Mouse (Mus musculus) kidney, embryonic 14.5 days (tissue): ENCODE results near the gene Slc29a3. TPM values are rescaled to one million over a fixed set of nuclear protein-coding genes. Genes with fewer than 3 reads are reported as not detected.

Source experiments
- ATAC-seq: fragments of 200-750 bp; cut with Nextera tagmentation; 2 replicates; pipeline ENCODE4 v1.8.0; 2017; ENCODE audit warnings: moderate number of reproducible peaks, mild to moderate bottlenecking, moderate TSS enrichment, moderate library complexity; ENCODE audit not compliant: low FRiP score, low TSS enrichment
- H3K27ac ChIP-seq: fragments of 300-500 bp; sonication (generic); 2 replicates; pipeline ENCODE4 v1.5.1; 2014; ENCODE audit warnings: low read depth, mild to moderate bottlenecking, low read length, moderate library complexity, mixed read lengths
- H3K27me3 ChIP-seq: fragments of 300-500 bp; sonication (generic); 2 replicates; pipeline ENCODE4 v1.6.1; 2014; ENCODE audit warnings: mild to moderate bottlenecking, low read length; ENCODE audit not compliant: control insufficient read depth, insufficient read depth
- H3K36me3 ChIP-seq: fragments of 300-500 bp; sonication (generic); 2 replicates; pipeline ENCODE4 v1.6.1; 2014; ENCODE audit warnings: low read length, mixed read lengths; ENCODE audit not compliant: control insufficient read depth, insufficient read depth
- H3K4me1 ChIP-seq: fragments of 300-500 bp; sonication (generic); 2 replicates; pipeline ENCODE4 v1.6.1; 2014; ENCODE audit warnings: low read length, mixed read lengths; ENCODE audit not compliant: control insufficient read depth, insufficient read depth
- H3K4me2 ChIP-seq: fragments of 300-500 bp; sonication (generic); replicated peaks from 2 replicates; pipeline ENCODE4 v1.6.1; 2014; ENCODE audit warnings: low read depth, mild to moderate bottlenecking, low read length
- H3K4me3 ChIP-seq: fragments of 300-500 bp; sonication (generic); 2 replicates; pipeline ENCODE4 v1.5.1; 2014; ENCODE audit warnings: mild to moderate bottlenecking, low read length
- H3K9ac ChIP-seq: fragments of 300-500 bp; sonication (generic); 2 replicates; pipeline ENCODE4 v1.6.1; 2014; ENCODE audit warnings: low read depth, mild to moderate bottlenecking, low read length, moderate library complexity
- H3K9me3 ChIP-seq: fragments of 300-500 bp; sonication (generic); 2 replicates; pipeline ENCODE4 v1.6.1; 2016; ENCODE audit warnings: low read length; ENCODE audit not compliant: control insufficient read depth
- WGBS: fragments of 180-500 bp; shearing (Covaris S2); extraction: QIAGEN DNeasy Blood & Tissue Kit; methylation state at CpG from one replicate; pipeline ENCODE4 v1.1.7; 2014; 5-methylcytosine and 5-hydroxymethylcytosine counted together
- polyA plus RNA-seq: library from polyadenylated mRNA; unstranded; fragments of >200 nt; fragmentation: Nextera tagmentation; extraction: Ambion mirVana; gene quantifications from 2 replicates; pipeline ENCODE4 v1.2.1, GENCODE M21; 2014

The Slc29a3 gene
- polyA plus RNA-seq, 1 experiment from 2014 or later = 10.8 TPM

DNA sequence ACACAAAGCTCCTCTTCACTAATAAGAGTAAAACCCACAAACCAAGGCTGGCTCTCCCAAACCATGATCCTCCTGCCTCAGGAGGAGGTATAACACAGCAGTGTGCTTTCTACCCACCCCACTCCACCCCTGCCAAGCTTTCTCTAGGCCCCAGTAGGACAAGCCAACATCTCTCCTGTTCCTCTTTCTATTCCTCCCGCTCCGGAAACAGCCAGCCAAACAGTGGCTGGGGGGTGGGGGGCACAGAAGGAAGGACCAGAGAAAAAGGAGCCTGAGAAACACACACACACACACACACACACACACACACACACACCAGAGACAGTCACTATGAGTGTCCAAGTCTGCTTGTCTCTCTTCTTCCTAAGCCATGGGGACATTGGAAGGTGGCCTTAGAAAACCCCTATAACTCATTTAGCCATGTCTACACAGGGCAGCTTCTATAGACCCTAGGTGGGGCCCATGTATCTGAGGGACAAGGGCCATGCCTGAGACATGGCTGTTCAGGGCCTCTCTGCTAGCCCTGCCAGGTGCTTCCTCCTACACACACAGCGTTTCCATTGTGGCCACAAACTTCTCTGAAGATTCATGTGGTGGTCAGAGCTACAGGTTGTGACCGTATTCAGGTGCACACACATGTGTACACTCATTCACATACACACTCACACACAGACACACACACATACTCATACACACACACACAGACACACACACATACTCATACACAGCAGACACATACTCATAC lies 12.8 kb downstream of the Slc29a3 start:
- Histone ChIP-seq H3K4me1 (peaks cover 14% of the 10 kb centered on the region; the same call in 1 of the 2 replicates), H3K27ac (no peak overlapping the region), H3K36me3 (no peaks in the 10 kb centered on the region; the same call in 1 of the 2 replicates), H3K27me3 (no peaks in the 10 kb centered on the region), H3K4me3 (no peak overlapping the region), H3K9ac (no peak overlapping the region), H3K4me2 (no peak overlapping the region), H3K9me3 (no peaks in the 10 kb centered on the region)
- no peak for ATAC-seq
- WGBS = 89% methylated on average over 4 of the region's 4 CpGs

DNA sequence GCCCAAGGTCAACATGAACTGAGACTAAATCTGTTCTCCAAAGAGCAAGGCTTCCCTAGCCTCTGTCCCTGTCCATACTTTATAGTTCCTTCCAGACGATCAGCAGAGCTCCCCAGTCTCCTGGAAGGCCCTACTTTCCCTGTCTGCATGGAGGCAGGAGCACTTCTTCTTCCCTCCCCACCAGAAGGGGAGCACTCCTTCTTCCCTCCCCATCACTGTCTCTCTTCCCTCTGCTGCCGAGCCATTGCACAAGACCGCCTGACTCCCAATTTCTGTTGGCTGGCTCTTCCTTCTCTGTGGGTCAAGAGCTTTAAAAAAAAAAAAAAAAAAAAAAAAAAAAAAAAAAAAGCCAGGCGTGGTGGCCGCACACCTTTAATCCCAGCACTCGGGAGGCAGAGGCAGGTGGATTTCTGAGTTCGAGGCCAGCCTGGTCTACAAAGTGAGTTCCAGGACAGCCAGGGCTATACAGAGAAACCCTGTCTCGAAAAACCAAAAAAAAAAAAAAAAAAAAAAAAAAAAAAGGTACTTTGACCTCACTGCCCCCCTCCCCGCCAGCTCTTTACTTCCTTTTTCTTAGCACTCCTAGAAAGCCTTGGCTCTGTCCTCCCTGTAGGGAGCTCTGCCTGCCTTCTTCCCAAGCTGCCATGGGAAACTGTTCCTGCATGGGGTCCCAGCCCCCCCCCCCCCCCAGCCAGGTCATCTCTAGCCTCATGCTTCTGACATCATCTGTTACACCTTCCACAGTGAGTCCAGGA lies 14.5 kb downstream of the Slc29a3 start:
- Histone ChIP-seq H3K27ac (no peak overlapping the region), H3K9me3 (no peaks in the 10 kb centered on the region)
- WGBS = 77% methylated on average over 7 of the region's 9 CpGs

DNA sequence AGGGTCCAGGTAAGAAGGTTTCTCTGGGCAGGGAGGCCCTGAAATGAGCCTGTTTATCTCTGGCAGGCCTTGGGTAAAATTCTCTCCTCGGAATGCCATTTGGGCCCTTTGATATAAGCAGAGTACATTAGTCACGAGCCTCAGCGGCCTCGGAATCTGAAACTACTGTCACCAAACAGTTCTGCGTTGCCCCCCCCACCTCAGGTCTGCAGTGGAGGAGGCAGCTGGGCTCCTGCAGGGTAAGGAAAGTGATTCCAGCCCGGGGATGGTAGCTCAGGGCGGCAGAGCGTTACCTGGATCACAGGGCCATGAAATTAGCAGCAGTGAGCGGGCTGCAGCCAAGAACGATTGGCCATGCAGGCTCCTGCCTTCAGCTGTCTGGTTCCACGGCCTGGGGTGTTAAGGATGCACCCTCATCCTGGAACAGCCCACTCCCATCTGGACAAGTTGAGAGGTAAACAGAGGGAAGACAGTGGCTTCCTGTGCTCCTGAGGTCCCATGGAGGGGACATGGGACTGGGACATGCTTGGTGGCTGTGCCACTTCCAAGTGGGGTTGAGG lies 15.3 kb downstream of the Slc29a3 start:
- no peak overlapping the region for H3K27ac ChIP-seq
- H3K4me2 ChIP-seq = no peak overlapping the region
- H3K9me3 ChIP-seq = no peaks in the 10 kb centered on the region
- 27% methylated on average over 11 of the region's 11 CpGs for WGBS
- H3K4me3 ChIP-seq = no peak overlapping the region
- H3K4me1 ChIP-seq = peaks cover 14% of the 10 kb centered on the region; the same call in 1 of the 2 replicates
- no peaks in the 10 kb centered on the region for H3K27me3 ChIP-seq
- ATAC-seq = peak; percentile 44; the same call in 1 of the 2 replicates
- H3K36me3 ChIP-seq = no peaks in the 10 kb centered on the region
- no peak overlapping the region for H3K9ac ChIP-seq

More for the DNA sequence above, 14.5 kb downstream of the Slc29a3 start:
- H3K4me3 ChIP-seq = no peak overlapping the region
- H3K36me3 ChIP-seq = no peaks in the 10 kb centered on the region
- peaks cover 14% of the 10 kb centered on the region; the same call in 1 of the 2 replicates for H3K4me1 ChIP-seq
- no peak for ATAC-seq
- H3K9ac ChIP-seq = no peak overlapping the region
- H3K4me2 ChIP-seq = no peak overlapping the region
- no peaks in the 10 kb centered on the region for H3K27me3 ChIP-seq

DNA sequence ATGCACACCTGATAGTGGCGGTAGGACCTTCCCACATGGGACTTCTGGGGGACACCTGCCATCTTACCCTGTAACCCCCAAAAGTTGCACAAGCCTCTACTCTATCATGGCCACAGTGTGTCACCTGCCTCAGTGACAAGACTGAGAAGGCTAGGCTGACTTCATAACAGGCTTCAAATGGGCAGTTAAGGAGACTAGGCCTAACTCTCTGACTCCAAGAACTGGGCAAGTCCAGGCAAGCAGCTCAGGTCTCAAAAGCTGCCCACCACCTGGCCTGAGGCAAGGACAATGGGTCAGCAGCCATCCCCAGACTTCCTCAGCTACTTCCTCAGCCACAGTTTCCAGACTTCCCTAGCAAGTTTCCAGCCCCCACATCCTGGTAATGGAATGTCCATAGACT lies 16.9 kb downstream of the Slc29a3 start:
- no peak for ATAC-seq
- Histone ChIP-seq H3K4me3 (no peak overlapping the region), H3K9me3 (no peaks in the 10 kb centered on the region), H3K9ac (no peak overlapping the region), H3K27ac (no peak overlapping the region), H3K36me3 (no peaks in the 10 kb centered on the region), H3K4me1 (peaks cover 14% of the 10 kb centered on the region; the same call in 1 of the 2 replicates), H3K4me2 (no peak overlapping the region), H3K27me3 (no peaks in the 10 kb centered on the region)
- 100% methylated on average over 1 of the region's 1 CpGs for WGBS

DNA sequence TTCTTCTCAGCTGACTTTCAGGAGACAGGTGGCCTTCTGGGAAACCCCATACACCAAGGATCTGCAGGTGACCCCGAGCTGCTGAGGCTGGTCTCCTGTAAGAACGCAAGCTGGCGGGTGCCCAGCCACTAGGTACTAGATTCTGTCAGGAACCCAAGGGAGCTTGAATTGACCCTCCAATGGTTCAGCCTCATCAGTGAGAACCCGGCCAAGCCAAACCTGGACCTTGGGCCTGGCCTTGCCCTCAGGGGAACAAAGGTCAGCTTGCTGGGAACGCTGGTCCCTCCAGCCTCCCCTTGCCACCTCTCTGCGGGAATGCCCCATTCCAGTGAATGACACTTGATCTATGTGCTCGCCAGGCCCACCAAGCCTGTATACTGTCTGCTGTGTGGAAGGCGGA lies 19.1 kb downstream of the Slc29a3 start:
- H3K36me3 ChIP-seq = no peaks in the 10 kb centered on the region
- H3K9ac ChIP-seq = no peak overlapping the region
- no peak overlapping the region for H3K4me2 ChIP-seq
- no peak overlapping the region for H3K4me3 ChIP-seq
- peaks cover 14% of the 10 kb centered on the region; the same call in 1 of the 2 replicates for H3K4me1 ChIP-seq
- no peaks in the 10 kb centered on the region for H3K27me3 ChIP-seq
- WGBS = 68% methylated on average over 8 of the region's 8 CpGs
- H3K9me3 ChIP-seq = no peaks in the 10 kb centered on the region
- ATAC-seq = no peak
- no peak overlapping the region for H3K27ac ChIP-seq

DNA sequence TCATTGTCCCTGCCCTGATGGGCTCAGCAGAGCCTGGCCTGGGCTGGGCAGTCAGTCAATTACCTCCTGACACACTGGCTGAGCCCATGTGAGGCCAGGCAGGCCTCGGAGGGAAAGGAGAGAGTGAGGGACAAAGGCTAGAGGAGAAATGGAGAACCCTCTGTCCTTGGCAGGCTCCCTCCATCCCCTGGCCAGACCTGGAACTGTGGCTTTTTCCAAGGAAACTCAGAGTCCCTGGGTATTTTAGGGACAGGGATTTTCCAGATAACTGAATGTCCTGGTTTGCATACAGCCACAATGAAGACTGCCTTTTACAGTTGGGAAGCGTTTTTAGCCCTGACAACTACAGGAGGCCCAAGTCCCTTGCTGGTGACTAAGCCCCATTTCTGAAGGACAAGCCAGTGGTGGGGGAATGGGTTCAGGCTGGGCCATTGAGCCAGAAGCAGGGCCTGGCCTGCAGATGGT lies 20.2 kb downstream of the Slc29a3 start:
- Histone ChIP-seq H3K4me3 (no peak overlapping the region), H3K27ac (no peak overlapping the region), H3K4me1 (peaks cover 13% of the 10 kb centered on the region; the same call in 1 of the 2 replicates), H3K4me2 (no peak overlapping the region), H3K36me3 (no peaks in the 10 kb centered on the region), H3K9ac (no peak overlapping the region), H3K9me3 (no peaks in the 10 kb centered on the region), H3K27me3 (no peaks in the 10 kb centered on the region)
- WGBS = 57% methylated on average over 2 of the region's 2 CpGs
- no peak for ATAC-seq

DNA sequence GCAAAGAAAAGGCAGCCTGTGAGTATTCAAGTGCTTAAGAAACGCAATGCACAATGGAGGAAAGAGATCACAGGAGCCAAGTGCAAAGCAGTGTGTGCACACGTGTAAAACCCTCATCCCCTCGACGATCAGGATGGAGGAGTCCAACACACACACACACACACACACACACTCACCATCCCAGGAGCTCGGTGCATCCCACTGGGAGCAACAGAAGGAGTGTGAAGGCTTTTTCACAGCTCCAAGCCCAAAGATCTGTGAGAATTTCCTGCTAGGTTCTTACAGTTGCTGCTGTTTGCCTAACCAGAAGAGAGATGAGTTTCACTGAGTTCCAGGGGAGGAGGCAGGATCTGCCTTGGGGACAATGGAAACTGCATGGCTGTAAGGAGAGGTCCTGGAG lies 20.9 kb downstream of the Slc29a3 start:
- Histone ChIP-seq H3K9ac (no peak overlapping the region), H3K4me2 (no peak overlapping the region), H3K4me3 (no peak overlapping the region), H3K27me3 (no peaks in the 10 kb centered on the region), H3K27ac (no peak overlapping the region), H3K36me3 (no peaks in the 10 kb centered on the region), H3K9me3 (no peaks in the 10 kb centered on the region), H3K4me1 (0 out of 2 replicates have a peak, but pooled peaks cover 6% of the 10 kb centered on the region)
- 56% methylated on average over 5 of the region's 5 CpGs for WGBS
- no peak for ATAC-seq

DNA sequence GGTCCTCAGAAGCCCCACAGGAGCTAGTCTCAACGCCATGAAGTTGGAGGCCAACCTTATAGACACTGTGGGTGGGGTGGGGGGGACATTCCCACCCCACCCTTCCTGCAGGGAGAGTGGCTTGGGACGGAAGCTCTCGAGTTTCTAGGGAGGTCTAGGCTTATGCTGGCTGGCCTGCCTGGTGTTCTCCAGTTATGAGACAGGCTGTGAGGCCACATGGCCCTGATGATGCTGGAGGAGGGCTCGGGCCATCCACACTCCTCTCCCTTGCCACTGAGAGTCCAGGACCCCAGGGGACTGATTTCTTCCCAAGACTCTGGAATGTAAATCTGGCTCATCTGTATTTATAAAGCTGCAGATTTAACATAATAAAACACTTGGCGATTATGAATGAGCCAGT lies 25.3 kb downstream of the Slc29a3 start:
- Histone ChIP-seq H3K4me2 (no peak overlapping the region), H3K4me3 (no peak overlapping the region), H3K9me3 (no peaks in the 10 kb centered on the region), H3K36me3 (no peaks in the 10 kb centered on the region), H3K27me3 (no peaks in the 10 kb centered on the region), H3K9ac (no peak overlapping the region), H3K27ac (no peak overlapping the region), H3K4me1 (no peaks in the 10 kb centered on the region)
- 27% methylated on average over 5 of the region's 5 CpGs for WGBS
- no peak for ATAC-seq
